Mouse (Mus musculus): ENCODE results near the gene Pfn3.

- TF ChIP-seq CHD2 (IDR thresholded peaks at IDR 0.05; ENCODE audit: low read depth, low read length) (no peak), ZNF384 (IDR thresholded peaks at IDR 0.05; ENCODE audit: low read depth, low read length) (no peak), HCFC1 (IDR thresholded peaks at IDR 0.05; ENCODE audit: borderline replicate concordance, insufficient read depth, low read length) (no peak), ZC3H11A (IDR thresholded peaks at IDR 0.05; ENCODE audit: borderline replicate concordance, low read depth, low read length) (no peak), MAFK (IDR thresholded peaks at IDR 0.05; ENCODE audit: insufficient read depth, low read depth, low read length) (no peak)
Measured at GRCm38 (mm10) chr13:55371740-55372139, 43.3 kb downstream of the Pfn3 start.

Measured in ES-E14 (cell line).